ENCODE assay signal across 22 mouse cellular contexts in genomic region chr4:25647593-25647992, GRCm38 (mm10).
DNase-seq lines count a peak whose midpoint lies in the region; ATAC-seq lines count a peak whose summit lies in the region.
"Had no signal": no experiment of that assay in that cellular context is flagged by ENCODE, and none has a peak within 500 bp of the region (broad histone marks: within the 10 kb centered on the region; RNA-seq: fewer than 3 reads in every experiment).

No protein-coding gene starts in this region.

- H3K27me3 ChIP-seq in kidney, embryonic 16.5 days (ENCODE audit: insufficient read depth, low read length), result no peaks in the 10 kb centered on the region
- H3K27me3 ChIP-seq: embryonic facial prominence, embryonic 13.5 days; embryonic facial prominence, embryonic 15.5 days; forebrain, embryonic 12.5 days had no signal

- peak; percentile 24 for DNase-seq in kidney, adult 9 months
- no peak for DNase-seq in kidney, postnatal 14 days
- no peak for DNase-seq in kidney, postnatal 25 days
- peak; percentile 23 for DNase-seq in kidney, postnatal 10 days
- no peak for DNase-seq in kidney, adult 11 months
- DNase-seq: adrenal gland, adult 2 months; adrenal gland, postnatal 10 days; adrenal gland, postnatal 25 days; cerebellum, adult 11 months; cerebellum, adult 18-20 months; cerebellum, adult 8-10 months; cerebellum, adult 9-11 months; cerebellum, postnatal 14 days; cerebellum, postnatal 36 days; embryo, embryonic 11 days had no signal

- ATAC-seq in kidney, embryonic 16.5 days (ENCODE audit: low FRiP score, low TSS enrichment), result peak; percentile 77; the same call in 1 of the 2 replicates
- ATAC-seq: forebrain, embryonic 14.5 days had no signal

- no peaks in the 10 kb centered on the region for H3K9me3 ChIP-seq in kidney, embryonic 16.5 days (ENCODE audit: low read length)
- H3K9me3 ChIP-seq: embryonic facial prominence, embryonic 13.5 days; embryonic facial prominence, embryonic 15.5 days; forebrain, embryonic 10.5 days; forebrain, embryonic 12.5 days had no signal

- 52% methylated on average over 1 of the region's 1 CpGs for WGBS in kidney, embryonic 16.5 days

- no peak overlapping the region for H3K27ac ChIP-seq in kidney, embryonic 16.5 days (ENCODE audit: low read length)
- H3K27ac ChIP-seq: embryonic facial prominence, embryonic 13.5 days; embryonic facial prominence, embryonic 15.5 days; forebrain, embryonic 10.5 days; forebrain, embryonic 12.5 days had no signal

- no peaks in the 10 kb centered on the region for H3K36me3 ChIP-seq in kidney, embryonic 16.5 days (ENCODE audit: insufficient read depth, low read length)
- H3K36me3 ChIP-seq: embryonic facial prominence, embryonic 13.5 days; embryonic facial prominence, embryonic 15.5 days; forebrain, embryonic 10.5 days; forebrain, embryonic 12.5 days had no signal

- 0 out of 2 replicates have a peak, but pooled peaks cover 2% of the 10 kb centered on the region for H3K4me1 ChIP-seq in kidney, embryonic 16.5 days (ENCODE audit: insufficient read depth, low read length)
- H3K4me1 ChIP-seq: embryonic facial prominence, embryonic 13.5 days; embryonic facial prominence, embryonic 15.5 days; forebrain, embryonic 10.5 days; forebrain, embryonic 12.5 days had no signal

- no peak overlapping the region for H3K4me2 ChIP-seq in kidney, embryonic 16.5 days (replicated peaks; ENCODE audit: low read depth, low read length)
- H3K4me2 ChIP-seq: embryonic facial prominence, embryonic 13.5 days; embryonic facial prominence, embryonic 15.5 days; forebrain, embryonic 12.5 days had no signal

- no peak overlapping the region for H3K9ac ChIP-seq in kidney, embryonic 16.5 days (replicated peaks; ENCODE audit: low read length)
- H3K9ac ChIP-seq: embryonic facial prominence, embryonic 13.5 days; embryonic facial prominence, embryonic 15.5 days; forebrain, embryonic 12.5 days had no signal

- no peak overlapping the region for H3K4me3 ChIP-seq in kidney, embryonic 16.5 days (ENCODE audit: low read length)
- H3K4me3 ChIP-seq: embryonic facial prominence, embryonic 13.5 days; embryonic facial prominence, embryonic 15.5 days; erythroblast, embryonic 14.5 days; forebrain, embryonic 10.5 days; forebrain, embryonic 12.5 days had no signal

Comparison
In these comparisons a context has a peak if more than half of its experiments do, and no peak if none do; other contexts are left out.
1. DNase-seq: peak in kidney, adult 9 months (single experiment) and kidney, postnatal 10 days (single experiment); none in kidney, postnatal 14 days (single experiment), kidney, postnatal 25 days (0 of 2) and kidney, adult 11 months (single experiment).